Mouse (Mus musculus) hindlimb bud, embryonic 11.5 days (tissue): ENCODE data around the gene Mospd3.

Experiments used
- DNase-seq: peaks from one replicate; pipeline ENCODE4 v3.0.0-alpha.2; 2012; ENCODE audit warnings: low read depth, low spot score; ENCODE audit errors: extremely low spot score

Gene Mospd3

GRCm38 (mm10) chr5:137600619-137601364 lies at the start of gene Mospd3:
TSS of gene Mospd3 (minus strand) at chr5:137601058.
- DNase-seq, result peak; percentile 97

DNA sequence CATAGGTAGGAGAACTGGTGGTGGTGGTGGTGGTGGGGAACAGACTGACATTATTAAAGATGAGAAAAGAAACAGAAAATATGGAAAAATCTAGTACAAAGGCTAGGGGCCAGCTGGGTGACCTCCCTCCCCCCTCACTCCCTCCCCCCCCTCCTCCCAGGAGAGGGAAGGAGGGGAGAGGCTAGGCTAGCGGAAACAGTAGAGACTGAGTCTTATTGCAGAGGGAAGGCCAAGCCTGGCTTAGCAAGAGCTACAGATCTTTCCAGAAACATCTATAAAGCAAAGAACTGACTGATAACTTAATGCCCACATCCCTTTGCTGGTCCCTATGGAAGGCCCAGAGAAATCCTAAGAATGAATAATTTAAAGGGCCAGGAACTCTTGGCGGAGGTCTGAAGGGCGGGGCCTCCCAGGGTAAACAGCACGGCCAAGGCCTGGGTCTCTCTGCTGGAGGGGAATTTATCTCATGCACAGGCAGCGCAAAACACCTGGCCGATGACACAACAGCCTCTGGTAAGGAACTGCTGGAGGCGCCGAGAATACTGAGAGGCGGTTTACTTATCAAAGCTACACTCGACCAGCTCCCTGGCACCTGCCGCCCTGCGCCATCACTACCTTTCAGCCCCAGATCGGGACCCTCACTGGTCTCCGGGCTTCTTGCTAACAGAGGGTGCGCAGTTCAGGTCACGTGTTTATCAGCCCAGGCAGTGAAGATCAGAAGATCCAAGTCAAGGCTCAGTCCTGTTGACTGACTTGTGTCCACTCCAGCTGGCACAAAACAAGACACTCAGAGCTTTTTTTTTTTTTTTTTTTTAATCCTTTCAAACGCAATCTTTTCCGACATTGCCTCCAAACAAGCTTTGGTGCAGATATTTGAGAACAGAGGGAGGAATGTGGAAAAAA lies 49.1 kb upstream of the Mospd3 start:
- DNase-seq, result no peak

- DNase-seq, result no peak
Observed at GRCm38 (mm10) chr5:137649251-137649650, 48.4 kb upstream of the Mospd3 start.

GRCm38 (mm10) chr5:137647827-137648601 lies 47.2 kb upstream of the Mospd3 start:
- no peak for DNase-seq

DNA sequence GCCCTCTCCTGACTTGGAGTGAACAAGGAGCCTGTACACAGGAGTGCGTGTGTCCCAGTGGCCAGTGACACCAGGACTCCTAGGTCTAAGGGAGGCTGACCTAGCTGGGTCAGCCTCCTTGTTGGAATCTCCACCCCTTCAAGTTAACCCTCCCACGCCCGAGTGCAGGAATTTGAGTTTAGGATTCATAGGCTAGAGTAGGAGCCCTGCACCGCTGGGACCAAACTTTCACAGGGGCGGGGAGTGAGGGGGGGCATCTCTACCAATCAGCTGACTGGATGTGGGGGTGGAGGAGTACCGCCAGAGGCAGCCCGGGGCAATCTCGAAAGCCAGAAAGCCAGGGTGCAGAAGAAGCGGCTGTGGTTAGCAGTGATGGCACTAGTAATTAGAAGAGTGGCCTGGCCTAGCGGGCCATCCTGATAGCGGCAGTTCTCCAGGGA lies 44.8 kb upstream of the Mospd3 start, which contains the start of gene Irs3:
Irs3 (minus strand) TSS at position 63 of the 440 bp plus-strand sequence.
- no peak for DNase-seq

DNA sequence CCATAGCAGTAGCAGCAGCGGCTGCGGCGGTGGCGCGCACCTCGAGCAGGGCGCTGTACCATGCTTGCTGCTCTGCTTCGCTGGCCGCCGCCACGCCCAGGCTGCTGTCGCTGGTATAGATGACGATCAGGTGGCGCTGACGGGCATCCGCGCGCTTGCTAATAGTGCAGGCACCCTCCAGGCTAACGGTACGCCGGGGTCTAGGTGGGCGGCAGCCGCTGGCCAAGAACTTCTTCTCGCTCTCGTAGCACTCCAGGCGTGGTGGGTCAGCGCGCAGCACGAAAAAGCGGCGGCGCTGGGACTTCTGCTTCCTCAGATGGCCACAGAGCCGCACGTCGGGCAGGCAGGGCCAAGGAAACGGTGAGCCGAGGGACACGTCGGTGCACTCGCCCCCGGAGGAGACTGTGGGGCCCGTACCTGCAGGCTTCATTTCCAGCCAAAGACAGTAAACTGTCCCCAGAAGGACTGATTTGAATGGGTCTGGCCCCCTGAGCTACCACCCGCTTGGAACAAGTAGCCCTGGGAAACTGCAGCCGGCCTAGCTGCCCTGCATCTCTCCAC lies 44.3 kb upstream of the Mospd3 start:
- DNase-seq, result no peak

GRCm38 (mm10) chr5:137644484-137644883 lies 43.6 kb upstream of the Mospd3 start:
- no peak for DNase-seq

- no peak for DNase-seq
Observed at GRCm38 (mm10) chr5:137642886-137643285, 42.0 kb upstream of the Mospd3 start.

DNA sequence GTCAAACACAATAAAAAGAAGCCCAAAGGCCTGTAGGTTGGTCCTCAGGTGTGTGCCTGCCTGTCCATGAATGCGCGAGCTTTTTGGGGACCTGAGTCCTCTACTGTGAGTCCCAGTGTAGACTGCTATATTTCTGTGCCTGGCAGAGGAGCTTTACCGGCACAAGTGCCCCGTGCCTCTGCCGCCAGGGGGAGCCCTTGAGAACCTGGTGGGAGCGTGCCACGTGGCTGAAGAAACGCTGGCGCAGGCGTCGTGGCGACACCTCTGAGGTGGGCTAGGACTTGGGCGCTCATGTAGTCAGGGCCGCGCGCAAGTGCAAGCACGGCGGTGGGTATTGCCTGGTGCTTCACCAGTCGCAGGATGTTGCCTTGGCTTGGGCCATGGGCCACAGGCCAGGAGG lies 40.2 kb upstream of the Mospd3 start, which contains the start of gene Sap25:
Sap25 (plus strand) TSS at position 281 of the 400 bp plus-strand sequence.
- no peak for DNase-seq

DNA sequence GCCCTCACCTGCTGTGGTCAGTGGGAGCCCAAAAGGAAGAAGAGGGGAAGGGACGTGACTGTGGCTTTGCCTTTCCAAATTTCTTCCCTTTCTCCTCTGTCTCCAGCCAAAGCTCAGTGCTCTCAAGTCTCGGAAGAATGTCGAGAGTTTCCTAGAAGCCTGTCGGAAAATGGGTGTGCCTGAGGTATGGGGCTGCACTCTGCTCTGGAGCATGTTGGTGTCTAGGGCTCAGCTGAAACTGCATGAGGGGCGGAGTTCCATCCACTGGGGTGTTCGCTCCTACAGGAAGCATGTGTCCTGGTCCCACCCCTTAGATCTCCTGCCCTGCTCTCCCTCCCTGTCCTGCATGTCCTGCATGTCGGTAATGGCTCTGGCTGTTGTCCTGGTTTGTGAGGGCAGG lies 38.6 kb upstream of the Mospd3 start:
- DNase-seq, result no peak

DNA sequence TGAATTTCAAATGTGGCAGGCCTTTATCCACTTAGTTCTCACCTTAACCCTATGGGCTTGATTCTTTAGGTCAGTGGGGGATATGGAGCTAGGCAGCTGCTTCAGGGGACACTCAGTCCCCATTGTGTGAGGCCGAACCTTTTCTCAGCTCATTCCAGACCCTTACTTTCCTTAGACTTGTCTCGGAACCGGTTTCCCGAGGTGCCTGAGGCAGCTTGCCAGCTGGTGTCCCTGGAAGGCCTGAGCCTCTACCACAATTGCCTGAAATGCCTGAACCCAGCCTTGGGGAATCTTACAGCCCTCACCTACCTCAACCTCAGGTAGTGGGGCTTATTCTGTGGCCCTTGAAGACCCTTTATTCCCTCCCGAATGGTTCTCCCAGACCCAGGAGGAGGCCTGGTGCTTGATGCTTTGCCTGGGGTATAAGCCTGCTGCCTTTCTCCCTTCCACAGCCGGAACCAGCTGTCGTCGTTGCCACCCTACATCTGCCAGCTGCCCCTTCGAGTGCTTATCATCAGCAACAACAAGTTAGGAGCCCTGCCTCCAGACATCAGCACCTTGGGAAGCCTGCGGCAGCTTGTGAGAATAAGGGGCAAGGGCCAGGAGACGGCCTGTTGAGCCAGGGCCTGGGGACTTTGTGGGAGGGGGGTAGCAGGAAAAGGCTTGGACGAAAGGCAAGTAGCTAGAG lies 32.7 kb upstream of the Mospd3 start:
- no peak for DNase-seq

DNA sequence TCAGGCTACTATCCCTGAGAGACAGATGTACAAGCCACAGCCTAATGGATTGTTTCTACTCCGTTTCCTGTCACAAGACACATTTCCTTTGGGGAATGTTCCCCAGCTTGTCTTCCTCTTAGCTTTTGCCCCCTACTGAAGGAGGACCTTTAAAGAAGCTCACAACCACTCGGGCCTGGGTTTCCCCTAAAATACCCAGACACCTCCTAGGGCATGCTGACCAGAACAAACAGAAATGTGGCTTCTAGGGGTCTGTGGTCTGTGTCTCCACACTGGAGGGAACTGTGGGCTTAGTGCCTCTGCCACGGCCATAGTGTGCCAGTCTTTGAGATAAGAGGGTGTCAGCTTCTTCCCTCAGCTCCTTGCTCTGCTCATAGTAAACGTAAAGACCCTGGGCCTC lies 30.7 kb upstream of the Mospd3 start:
- no peak for DNase-seq

GRCm38 (mm10) chr5:137631171-137631570 lies 30.3 kb upstream of the Mospd3 start:
- DNase-seq, result no peak

- DNase-seq, result no peak
Observed at GRCm38 (mm10) chr5:137630602-137631001, 29.7 kb upstream of the Mospd3 start.

GRCm38 (mm10) chr5:137629906-137630545 lies 29.2 kb upstream of the Mospd3 start:
- no peak for DNase-seq

GRCm38 (mm10) chr5:137629306-137629721 lies 28.5 kb upstream of the Mospd3 start:
- no peak for DNase-seq

GRCm38 (mm10) chr5:137628498-137629305 lies 27.8 kb upstream of the Mospd3 start, which contains the start of the genes Fbxo24, Lrch4 and Gm20605:
TSS of gene Fbxo24 (minus strand) at chr5:137629002.
TSS of gene Lrch4 (plus strand) at chr5:137629121.
TSS of gene Gm20605 (plus strand) at chr5:137629175.
- DNase-seq, result peak; percentile 99

DNA sequence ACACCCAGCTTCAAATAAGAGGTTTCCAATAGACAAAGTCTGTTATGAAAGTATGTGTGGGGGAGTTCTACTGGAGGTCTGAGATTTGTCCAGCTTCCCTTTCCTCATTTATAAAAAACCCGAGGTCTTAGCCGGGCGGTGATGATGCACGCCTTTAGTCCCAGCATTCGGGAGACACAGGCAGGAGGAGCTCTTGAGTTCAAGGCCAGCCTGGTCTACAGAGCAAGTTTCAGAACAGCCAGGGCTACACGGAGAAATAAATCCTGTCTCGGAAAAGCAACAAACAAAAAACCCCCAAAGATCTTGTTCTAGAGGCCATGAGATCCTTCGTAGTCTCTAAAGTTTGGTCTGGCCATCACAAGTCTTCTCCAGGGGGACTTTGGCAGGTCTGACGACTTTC lies 27.1 kb upstream of the Mospd3 start:
- no peak for DNase-seq
